Mouse (Mus musculus) c-Kit-positive CD71-negative TER-119-negative erythroid progenitor cells, embryonic 14.5 days (primary cell): ENCODE measurements around the gene Rai14.
"Not testable (repeated sequence)": the region's sequence is repeated elsewhere in the genome, so short reads cannot be mapped to it uniquely, and the experiment has no call there.

ENCODE experiments used
- DNase-seq: peaks from one replicate; pipeline ENCODE4 v3.0.0-alpha.2; 2013; ENCODE audit warnings: low read depth

Rai14 gene

DNA sequence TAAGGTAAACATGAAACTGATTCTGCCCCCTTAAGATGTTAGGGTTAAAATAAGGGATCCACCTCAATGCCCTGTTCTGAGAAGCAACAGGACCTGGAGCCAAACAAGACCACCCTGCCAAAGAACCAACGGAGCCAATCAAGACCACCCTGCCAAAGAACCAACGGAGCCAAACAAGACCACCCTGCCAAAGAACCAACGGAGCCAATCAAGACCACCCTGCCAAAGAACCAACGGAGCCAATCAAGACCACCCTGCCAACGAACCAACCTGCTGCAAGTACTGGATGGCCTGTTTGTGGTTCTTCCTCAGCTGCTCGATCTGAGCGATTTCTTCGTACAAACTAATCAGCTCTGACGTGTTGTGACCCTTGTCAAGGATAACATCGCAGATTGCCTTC lies 181.1 kb downstream of the Rai14 start:
- not testable (repeated sequence) for DNase-seq

GRCm38 (mm10) chr15:10531352-10531751 lies 183.1 kb downstream of the Rai14 start:
- peak; percentile 7 for DNase-seq

DNA sequence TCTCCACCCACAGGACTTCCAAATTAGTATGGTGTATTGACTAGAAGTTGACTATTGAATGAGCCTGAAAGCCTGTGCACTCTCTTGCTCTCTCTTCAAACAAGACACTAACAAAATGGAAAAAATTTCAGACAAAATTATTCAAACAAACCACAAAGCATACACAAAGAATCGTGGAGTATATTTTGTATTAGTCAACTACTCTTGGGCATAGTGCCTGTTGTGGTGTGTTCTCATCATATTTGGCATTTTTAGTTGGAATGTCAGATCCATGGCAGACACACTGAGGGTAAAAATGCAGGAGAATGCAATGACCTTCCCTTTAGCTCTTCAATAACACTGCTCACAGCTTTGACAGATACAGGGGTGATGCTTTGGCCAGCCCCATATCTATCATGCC lies 188.5 kb downstream of the Rai14 start:
- DNase-seq: no peak
